16 mouse cellular contexts compared by ENCODE assay signal in genomic region chr4:106146919-106147460, GRCm38 (mm10).
DNase-seq lines count a peak whose midpoint lies in the region; ATAC-seq and TF ChIP-seq lines count a peak whose summit lies in the region.
"Had no signal": no experiment of that assay in that cellular context is flagged by ENCODE, and none has a peak within 500 bp of the region (broad histone marks: within the 10 kb centered on the region; RNA-seq: fewer than 3 reads in every experiment).

No protein-coding gene starts in this region.

- H3K27me3 ChIP-seq in embryonic facial prominence, embryonic 11.5 days (ENCODE audit: control insufficient read depth, insufficient read depth, low read length) = no peaks in the 10 kb centered on the region
- H3K27me3 ChIP-seq in embryonic facial prominence, embryonic 10.5 days (replicated peaks; ENCODE audit: low read depth, poor library complexity, severe bottlenecking) = no peaks in the 10 kb centered on the region

- H3K27ac ChIP-seq in embryonic facial prominence, embryonic 11.5 days (replicated peaks; ENCODE audit: low read depth, low read length) = no peak overlapping the region
- H3K27ac ChIP-seq in embryonic facial prominence, embryonic 10.5 days (replicated peaks) = no peak overlapping the region; the same call in 1 of the 2 replicates
- H3K27ac ChIP-seq: gastrocnemius, adult 2 months; stomach, postnatal 0 days had no signal

- H3K9ac ChIP-seq in embryonic facial prominence, embryonic 11.5 days (replicated peaks; ENCODE audit: low read length) = no peak overlapping the region

- H3K36me3 ChIP-seq in embryonic facial prominence, embryonic 11.5 days (replicated peaks; ENCODE audit: control insufficient read depth, insufficient read depth, low read depth, low read length) = no peaks in the 10 kb centered on the region
- no peaks in the 10 kb centered on the region for H3K36me3 ChIP-seq in embryonic facial prominence, embryonic 10.5 days (replicated peaks)

- peak; percentile 46 for DNase-seq in embryonic facial prominence, embryonic 11.5 days (ENCODE audit: low spot score)
- DNase-seq in embryonic facial prominence, embryonic 10.5 days (ENCODE audit: low spot score) = no peak
- DNase-seq in layer of hippocampus, postnatal 14 days (ENCODE audit: low spot score in 2 of 2) = peak; percentile 24 to 45
- DNase-seq in layer of hippocampus, adult 11-12 months (ENCODE audit: low spot score) = no peak
- DNase-seq in brain, embryonic 14.5 days (ENCODE audit: low read depth) = peak; percentile 70
- peak; percentile 7 to 10 for DNase-seq in cerebellum, postnatal 36 days
- no peak for DNase-seq in heart, postnatal 36 days
- DNase-seq in right cerebral cortex, postnatal 10 days (ENCODE audit: low spot score in 2 of 2) = no peak
- DNase-seq: gastrocnemius, adult 2 months; heart, postnatal 10 days; kidney, adult 11 months; layer of hippocampus, postnatal 36 days; liver had no signal

- no peaks in the 10 kb centered on the region for H3K4me1 ChIP-seq in embryonic facial prominence, embryonic 11.5 days (ENCODE audit: control insufficient read depth, insufficient read depth, low read length)
- peaks cover 23% of the 10 kb centered on the region for H3K4me1 ChIP-seq in embryonic facial prominence, embryonic 10.5 days

- no peak for TF ChIP-seq CTCF in brain, embryonic 14.5 days (IDR thresholded peaks at IDR 0.05; ENCODE audit: borderline replicate concordance, extremely low read depth, insufficient read depth, insufficient read length)

- WGBS in embryonic facial prominence, embryonic 11.5 days = 61% methylated on average over 3 of the region's 3 CpGs
- WGBS in embryonic facial prominence, embryonic 10.5 days = 69% methylated on average over 3 of the region's 3 CpGs

- no peak for TF ChIP-seq POLR2A in brain, embryonic 14.5 days (IDR thresholded peaks at IDR 0.05; ENCODE audit: borderline replicate concordance, extremely low read depth, insufficient read depth, insufficient read length, poor library complexity, severe bottlenecking)

- no peak overlapping the region for H3K4me2 ChIP-seq in embryonic facial prominence, embryonic 11.5 days (ENCODE audit: low read depth, low read length)
- H3K4me2 ChIP-seq: heart, embryonic 11.5 days had no signal

- H3K9me3 ChIP-seq in embryonic facial prominence, embryonic 11.5 days (replicated peaks; ENCODE audit: control insufficient read depth, low read length) = no peaks in the 10 kb centered on the region
- no peaks in the 10 kb centered on the region for H3K9me3 ChIP-seq in embryonic facial prominence, embryonic 10.5 days

- H3K4me3 ChIP-seq in embryonic facial prominence, embryonic 11.5 days (ENCODE audit: low read depth, low read length) = no peak overlapping the region
- no peak overlapping the region for H3K4me3 ChIP-seq in embryonic facial prominence, embryonic 10.5 days
- H3K4me3 ChIP-seq: gastrocnemius, adult 2 months had no signal

- intact Hi-C loops in heart, postnatal 36 days (cut with DNase I) = no loop called here

- ATAC-seq in embryonic facial prominence, embryonic 11.5 days (replicated peaks; ENCODE audit: insufficient number of reproducible peaks, low FRiP score, low TSS enrichment, low read depth) = no peak
- ATAC-seq: lung, postnatal 0 days had no signal

Comparison
In these comparisons a context has a peak if more than half of its experiments do, and no peak if none do; other contexts are left out.
1. DNase-seq: peak in embryonic facial prominence, embryonic 11.5 days (single experiment), layer of hippocampus, postnatal 14 days (2 of 2), brain, embryonic 14.5 days (single experiment) and cerebellum, postnatal 36 days (2 of 2); none in embryonic facial prominence, embryonic 10.5 days (single experiment), layer of hippocampus, adult 11-12 months (single experiment), heart, postnatal 36 days (0 of 2) and right cerebral cortex, postnatal 10 days (0 of 2).